Mouse (Mus musculus) megakaryocyte progenitor cell, adult 5-6 weeks (primary cell): ENCODE data around the gene Maz. TPM values are rescaled to one million over a fixed set of nuclear protein-coding genes. Genes with fewer than 3 reads are reported as not detected.

ENCODE experiments used
- ATAC-seq: replicated peaks from 2 replicates; pipeline ENCODE4 v1.8.0; 2016; ENCODE audit warnings: mild to moderate bottlenecking, moderate TSS enrichment, inconsistent platforms; ENCODE audit not compliant: poor library complexity
- total RNA-seq, 2 experiments: library from RNA; stranded (forward) in 1 of 2; stranded (reverse) in 1 of 2; fragments of 157-497, 149-512 nt in 1 of 2; fragments of 200-1000 nt in 1 of 2; gene quantifications; 2 replicates each; pipeline versions ENCODE4 v1.2.3 to v1.2.4; 2015 to 2017

Gene Maz
- total RNA-seq, 2 experiments from 2014 or later: 64.5 to 103 TPM

DNA sequence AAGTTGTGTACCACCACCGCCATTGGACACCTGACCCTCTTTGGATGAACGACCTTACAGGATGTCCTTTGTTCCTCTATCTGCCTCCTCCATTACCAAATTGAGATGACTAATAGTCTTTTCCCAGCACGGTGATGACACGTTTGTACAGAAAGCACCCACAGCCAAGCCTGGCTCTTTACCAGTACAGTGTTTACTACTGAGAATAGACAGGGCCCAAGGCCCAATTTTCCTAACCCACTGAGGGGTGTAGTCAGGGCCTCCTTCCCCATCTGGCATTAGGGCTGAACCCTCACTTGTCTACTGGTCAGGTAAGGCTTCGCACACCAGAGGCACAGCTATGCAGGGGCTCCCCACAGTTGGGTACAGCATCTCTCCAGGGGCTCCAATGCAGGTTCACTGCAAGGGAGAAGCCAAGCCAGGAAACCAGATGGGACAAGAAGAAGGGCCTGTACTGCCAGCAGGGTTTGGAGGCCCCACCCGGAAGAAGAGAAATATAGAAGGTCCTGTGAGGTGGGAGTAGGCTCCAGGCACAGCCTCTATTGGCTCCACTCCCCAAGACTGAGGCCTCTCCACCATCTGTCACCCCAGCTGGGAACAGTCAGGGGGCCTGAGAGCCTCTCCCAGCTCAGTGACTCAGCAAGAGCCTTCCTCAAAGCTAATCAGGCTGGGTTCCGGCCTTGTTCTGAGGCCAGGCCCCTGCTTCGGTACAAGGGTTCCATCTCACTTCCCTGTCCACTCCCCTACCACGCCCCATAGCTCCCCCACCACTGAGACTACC is 18.4 kb downstream of the Maz start:
- peak; percentile 94 for ATAC-seq

DNA sequence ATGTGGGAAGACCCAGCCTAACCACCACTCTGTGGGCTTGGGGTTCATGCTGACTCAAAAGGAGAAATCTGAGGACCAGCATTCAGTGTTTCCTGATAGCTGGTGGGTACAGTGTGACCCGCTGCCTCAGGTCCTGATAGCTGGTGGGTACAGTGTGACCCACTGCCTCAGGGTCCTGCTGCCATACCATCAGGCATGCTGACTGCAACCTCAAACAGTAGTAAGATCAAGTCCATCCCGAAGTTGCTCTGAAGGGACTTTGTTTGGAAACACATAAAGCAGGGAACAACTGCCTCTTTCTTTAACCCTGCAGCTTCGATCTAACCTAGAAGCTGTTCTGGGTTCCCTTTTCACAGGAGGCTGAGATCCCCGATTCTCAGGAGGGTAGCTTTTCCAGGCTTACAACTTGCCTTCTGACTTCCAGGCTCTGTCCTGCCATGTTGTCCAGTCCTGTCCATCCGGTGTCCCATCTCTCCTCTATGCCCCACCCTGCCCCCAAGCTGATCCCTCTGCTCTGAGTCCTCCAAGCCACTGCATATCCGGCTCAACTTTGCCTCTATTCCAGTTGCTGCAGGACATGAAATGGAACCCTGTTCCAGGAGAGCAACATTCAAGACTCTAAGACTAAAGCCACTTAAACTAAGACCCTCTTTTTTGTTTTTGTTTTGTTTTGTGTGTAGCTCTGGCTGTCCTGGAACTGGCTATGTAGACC is 19.4 kb downstream of the Maz start:
- ATAC-seq: no peak

DNA sequence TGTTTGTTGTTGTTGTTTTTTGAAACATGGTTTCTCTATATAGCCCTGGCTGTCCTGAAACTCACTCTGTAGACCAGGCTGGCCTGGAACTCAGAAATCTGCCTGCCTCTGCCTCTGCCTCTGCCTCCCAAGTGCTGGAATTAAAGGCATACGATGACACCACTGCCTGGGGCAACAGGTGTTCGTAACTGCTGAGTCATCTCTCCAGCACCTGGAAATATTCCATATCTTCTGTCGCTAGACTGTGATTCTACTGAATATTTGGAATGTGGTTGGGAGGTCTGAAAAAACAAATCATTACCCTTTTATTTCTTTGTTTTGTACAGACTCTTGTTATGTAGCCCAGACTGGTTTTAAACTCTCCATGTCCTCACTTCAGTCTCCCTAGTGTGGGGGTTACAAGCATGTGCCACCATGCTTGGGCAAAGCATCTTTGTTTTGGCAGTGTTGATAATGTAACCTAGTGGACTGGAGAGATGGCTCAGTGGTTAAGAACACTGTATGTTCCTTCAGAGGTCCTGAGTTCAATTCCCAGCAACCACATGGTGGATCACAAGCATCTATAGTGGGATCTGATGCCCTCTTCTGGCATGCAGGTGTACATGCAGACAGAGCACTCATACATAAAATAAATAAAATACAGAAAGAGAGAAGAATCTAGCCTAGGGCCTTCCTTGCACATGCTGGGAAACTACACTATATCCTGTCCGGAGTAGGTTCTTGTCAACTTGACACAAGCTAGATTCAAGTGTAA is 22.5 kb downstream of the Maz start:
- no peak for ATAC-seq

DNA sequence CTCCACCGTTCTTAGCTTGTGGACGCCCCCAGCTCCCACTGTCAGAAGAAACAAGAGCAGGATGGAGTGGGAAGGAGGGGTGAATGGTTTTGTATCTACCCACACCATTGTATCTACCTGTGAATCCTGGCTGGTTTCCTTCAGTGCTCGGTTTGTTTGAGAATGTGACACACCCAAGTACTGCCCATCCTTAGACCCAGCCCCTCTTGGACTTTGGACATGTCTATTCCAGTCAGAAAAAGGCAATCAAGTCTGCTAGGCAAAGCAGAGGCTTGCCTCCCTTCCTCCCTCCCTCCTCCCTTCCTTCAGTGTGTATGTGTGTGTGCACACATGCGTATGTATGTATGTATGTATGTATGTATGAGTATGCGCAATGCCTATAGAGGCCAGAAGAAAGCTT is 23.2 kb downstream of the Maz start:
- no peak for ATAC-seq

DNA sequence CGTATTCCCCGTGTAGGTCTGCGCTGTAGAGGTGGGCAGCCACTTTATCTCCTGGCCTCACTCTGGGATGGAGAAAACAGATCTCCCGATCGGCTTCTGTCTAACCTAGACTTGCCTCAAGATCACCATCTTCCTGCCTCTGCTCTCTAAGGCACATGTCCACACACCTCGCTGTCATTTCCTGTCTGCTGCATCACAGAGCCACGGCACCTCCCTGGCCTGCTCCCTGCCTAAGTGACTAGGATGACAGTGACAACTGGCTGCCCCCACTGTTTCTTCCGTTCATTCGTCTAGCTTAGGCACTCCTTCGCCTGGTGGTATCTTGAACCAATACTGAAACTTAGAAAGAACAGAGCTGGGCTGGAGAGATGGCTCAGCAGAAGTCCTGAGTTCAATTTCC is 27.3 kb downstream of the Maz start:
- ATAC-seq: no peak

DNA sequence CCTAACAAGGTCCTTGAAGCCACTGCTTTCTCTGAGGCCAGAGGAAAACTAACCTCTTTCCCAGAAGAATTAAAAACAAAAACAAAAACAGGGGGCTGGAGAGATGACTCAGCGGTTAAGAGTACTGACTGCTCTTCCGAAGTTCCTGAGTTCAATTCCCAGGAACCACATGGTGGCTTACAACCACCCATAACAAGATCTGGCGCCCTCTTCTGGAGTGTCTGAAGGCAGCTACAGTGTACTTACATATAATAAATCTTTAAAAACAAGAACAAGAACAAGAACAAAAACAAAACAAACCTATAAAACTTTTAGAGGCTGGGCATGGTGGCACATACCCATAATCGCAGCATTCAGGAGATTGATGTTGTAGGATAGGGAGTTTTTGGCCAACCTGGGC is 30.4 kb downstream of the Maz start:
- no peak for ATAC-seq

DNA sequence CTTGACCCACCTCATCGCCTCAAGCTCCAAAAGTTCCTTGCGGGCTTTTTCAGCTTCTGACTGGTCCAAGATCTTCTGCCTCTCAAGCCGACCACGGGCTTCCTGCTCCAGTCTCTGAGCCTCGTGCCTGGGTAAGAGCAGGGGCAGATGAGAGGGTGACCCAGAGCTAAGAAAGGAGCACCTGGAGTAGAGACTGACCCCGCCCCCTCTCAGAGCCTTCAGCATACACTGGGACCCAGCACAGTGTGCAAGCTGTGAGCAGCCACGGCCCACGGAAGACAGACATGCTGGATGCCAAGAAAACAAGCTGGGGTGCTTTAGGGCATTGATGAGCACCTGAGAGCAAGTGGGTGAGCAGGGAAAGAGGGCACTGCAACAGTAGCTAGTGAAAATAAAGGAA is 38.0 kb downstream of the Maz start:
- ATAC-seq: no peak

DNA sequence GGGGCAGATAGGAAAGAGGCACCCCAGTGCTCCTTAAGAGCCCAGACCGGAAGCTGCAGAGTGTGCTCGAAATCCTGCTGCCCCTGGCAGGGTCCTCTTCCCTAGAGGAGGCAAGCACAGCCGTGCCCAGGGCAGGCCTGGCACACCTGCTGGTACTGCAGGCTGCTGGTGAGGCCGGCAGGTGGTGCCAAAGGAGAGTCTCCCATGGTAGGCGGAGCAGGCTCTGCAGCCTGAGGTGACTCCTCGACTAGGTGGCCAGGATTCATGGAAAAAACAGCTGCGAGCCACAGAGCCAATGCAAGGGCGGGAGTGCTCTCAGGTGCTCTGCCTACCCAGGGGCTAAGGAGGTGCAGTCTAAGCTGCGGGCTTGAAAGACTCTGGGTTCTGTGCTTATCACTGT is 40.5 kb downstream of the Maz start:
- peak; percentile 74 for ATAC-seq

DNA sequence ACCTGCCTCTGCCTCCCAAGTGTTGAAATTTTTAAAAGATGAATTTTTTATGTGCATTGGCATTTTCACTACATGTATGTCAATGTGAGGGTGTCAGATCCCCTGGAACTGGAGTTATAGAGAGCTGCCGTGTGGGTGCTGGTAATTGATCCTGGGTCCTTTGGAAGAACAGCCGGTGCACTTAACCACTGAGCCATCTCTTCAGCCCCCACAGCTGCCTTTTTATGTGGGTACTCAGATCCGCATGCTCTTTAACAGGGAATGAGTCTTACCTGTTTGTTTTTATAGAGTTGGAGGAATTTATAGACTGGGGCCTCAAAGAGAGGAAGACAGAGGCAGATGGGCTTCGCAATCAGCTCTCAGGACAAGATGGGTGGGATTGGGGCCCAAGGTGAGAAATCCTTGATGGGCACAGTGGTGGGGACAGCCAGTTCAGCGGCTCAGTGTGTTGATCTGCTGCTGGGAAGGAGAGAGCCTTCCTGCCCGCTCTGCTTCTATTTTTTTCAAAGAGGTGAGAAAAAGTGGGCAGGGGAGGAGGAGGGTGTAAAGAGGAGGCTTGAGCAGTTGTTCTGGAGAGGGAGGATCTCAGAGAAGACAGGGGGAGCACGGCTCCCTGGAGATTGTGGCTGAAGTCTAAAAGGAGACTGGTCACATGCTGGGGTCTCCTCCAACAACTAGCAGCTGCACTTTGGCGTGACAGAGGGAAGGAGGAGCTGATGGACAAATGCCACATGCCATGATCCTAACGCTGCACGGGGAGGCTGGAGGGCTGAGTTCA is 42.0 kb downstream of the Maz start:
- ATAC-seq: no peak

DNA sequence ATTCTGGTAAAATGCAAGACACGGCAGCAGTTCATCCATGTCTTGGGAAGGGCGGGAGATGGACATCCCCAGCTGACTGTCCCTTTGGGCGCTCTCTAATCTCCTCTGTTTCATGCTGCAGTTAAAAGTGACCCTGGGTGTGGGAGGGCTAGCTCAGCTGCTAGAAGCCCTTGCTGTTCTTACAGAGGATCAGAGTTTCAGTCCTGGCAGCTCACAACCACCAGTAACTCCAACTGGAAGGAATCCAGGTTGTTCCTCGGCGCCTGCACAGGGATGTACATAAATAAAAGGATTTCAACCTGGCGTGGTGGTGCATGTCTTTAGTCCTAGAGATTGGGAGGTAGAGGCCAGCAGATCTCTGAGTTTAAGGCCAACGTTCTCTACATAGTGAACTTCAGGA is 43.7 kb downstream of the Maz start:
- no peak for ATAC-seq

DNA sequence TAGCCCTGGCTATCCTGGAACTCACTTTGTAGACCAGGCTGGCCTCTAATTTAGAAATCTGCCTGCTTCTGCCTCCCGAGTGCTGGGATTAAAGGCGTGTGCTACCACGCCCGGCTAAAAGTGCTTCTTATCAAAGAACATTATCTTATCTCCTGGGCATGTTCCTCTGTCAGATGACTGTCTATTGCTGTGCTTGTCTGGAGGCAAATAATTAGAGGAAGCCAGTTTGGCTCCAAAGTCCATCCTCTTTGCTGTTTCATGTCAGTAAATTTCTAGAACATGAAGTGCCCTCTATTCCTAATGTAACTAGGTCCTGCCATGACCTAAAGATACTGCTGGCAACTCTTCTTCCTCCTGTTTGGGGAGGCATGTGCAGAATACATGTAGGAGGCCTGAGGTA is 44.8 kb downstream of the Maz start:
- no peak for ATAC-seq

DNA sequence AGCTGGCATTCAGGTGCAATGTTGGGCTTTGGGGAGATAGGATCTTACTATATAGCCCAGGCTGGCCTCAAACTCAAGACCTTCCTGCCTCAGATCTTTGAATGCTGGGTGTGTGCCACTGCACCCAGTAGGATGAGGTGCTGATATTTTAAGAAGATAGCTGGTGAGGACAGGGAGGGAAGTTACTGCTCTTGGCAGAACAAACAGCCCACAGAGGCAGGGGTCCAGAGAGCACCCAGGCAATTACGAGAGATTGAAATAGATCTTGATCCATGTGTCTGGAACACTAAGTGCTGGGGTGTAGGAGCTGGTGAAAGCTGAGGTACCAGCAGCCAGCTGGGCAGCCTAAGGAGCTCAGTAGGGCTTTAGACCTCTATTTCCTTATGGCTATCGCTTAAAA is 45.2 kb downstream of the Maz start:
- ATAC-seq: no peak

DNA sequence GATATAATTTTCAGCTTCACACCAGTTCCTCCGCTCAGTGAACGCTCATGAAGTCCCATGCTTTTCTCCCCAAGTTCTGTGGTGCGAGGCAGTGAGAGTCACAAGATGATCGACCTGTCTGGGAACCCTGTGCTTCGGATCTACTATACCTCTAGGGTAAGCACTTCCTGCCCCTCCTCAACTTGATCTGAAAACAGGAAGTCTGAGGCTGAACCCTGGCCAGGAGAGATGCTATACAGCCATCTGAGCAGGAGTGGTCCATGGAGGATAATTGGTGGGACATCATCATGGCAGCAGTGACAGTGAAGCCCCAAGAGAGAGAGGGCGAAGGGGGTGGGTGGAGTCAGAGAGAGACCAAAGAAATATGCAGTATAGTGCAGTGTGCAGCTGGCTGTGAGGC is 48.0 kb downstream of the Maz start:
- ATAC-seq: no peak

DNA sequence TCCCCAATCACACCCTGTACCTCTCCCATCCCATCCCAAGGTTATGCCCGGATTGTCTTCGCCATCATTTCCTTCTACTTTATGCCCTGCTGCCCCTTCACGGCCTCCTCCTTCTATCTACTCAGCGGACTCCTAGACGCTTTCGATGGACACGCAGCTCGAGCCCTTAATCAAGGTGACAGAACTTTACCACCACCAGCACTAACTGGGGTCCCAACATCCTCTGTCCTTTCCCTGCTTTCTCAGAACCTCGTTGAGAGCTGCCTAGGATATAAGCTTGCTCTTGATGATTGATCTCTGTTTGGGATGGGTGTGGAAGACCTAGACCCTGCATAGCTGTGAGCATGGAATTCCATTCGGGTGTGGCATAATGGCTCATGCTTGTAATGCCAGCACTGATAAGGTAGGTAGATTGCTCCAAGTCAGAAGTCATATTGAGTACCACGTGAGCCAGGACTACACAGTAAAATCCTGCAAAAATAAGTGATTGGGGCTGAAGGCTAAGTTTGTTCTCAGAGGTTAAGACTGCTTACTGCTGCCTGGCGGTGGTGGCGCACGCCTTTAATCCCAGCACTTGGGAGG is 49.9 kb downstream of the Maz start:
- no peak for ATAC-seq

DNA sequence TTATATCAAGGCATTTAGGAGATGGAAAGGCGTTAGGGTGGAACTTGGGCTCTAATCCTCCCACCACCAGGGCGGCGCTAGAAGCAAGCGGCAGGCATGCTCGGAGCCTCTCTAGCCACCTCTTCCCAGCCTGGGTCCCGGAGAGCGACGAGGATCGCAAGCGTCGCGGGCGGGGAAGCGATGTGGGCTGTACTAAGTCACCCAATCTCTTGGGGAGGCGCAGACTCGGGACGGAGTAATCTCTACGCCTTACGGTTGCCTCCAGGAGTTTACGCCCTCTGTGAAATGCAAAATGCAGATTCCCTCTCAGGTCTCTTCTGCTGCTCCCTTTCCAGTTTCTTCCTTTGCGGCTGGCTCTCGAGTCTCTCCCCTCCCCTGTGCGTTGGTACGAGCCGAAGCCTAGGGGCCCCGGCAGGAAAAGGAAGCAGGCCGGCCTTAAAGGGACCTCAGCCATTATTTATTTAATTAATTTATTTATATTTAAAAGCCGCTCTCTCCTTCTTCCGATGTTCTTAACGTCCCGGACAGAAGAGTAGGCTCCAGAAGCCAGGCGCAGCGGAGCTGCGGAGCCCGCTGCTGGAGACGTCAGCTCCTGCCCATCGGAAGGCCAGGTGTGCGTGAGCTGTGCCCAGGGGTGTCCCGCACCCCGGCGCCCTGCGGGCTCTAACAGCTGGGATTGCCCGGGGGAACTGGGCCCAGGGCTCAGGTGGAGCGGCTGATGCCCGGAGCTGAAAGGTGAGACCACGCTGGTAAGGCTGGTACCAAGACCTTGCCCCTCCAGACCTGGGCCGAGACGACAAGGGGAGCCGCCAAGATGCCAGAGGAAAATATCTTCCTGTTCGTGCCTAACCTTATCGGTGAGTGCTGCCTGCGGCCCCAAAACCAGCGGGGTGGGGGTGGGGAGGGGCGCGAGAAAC is 50.6 kb downstream of the Maz start, which contains the start of gene Cdiptos:
Gene Cdiptos (minus strand): TSS at position 149 of the 917 bp plus-strand sequence.
- ATAC-seq: peak; percentile 97

DNA sequence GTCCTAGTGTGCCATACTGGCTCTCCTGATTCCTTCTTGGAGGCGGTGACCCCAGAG is 51.1 kb downstream of the Maz start, which contains the start of gene Cdipt:
Gene Cdipt (plus strand): TSS at position 22 of the 57 bp plus-strand sequence.
- ATAC-seq: no peak

DNA sequence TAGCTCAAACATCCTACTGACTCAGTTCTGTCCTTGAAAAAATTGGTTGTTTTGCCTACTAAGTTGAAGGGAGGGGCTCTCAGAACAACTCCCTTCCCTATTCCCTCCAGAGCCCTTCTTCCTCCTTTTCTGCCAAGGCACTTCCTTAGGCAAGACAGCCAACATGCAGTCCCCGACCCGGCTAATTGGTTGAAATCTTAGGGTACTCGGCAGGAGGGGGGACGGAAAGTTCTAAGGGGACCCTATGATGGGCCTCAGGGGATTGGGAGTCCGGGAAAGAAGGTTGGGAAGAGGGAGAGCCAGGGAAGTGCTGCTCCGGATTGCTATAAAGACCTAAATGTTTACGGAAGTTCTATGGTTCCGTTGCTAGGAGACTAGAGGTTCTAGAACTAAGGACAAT is 51.3 kb downstream of the Maz start:
- 0 out of 2 replicates have a peak, but pooled peaks have one; percentile 13 for ATAC-seq
